In the genomic region with DNA sequence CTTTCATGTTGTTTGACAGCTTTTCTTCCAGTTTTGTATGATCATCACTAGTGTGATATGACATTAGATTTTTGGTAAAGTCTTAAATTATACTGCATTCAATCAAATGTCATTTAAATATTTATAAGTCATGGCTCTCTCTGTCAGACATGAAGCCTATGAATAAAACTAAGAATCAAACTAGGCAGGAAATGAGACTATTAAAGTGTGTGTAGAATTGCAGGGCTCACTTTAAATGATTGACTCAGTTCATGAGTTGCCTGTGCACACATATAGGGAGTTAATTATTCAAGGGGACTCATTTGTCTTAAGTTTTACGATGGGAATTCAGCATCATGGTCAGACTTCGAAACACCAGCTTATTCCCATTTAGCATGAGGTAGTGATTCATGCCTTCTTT, we compare ENCODE assay signal across 16 mouse cellular contexts.
DNase-seq lines count a peak whose midpoint lies in the region; ATAC-seq and TF ChIP-seq lines count a peak whose summit lies in the region.
"Had no signal": no experiment of that assay in that cellular context is flagged by ENCODE, and none has a peak within 500 bp of the region (broad histone marks: within the 10 kb centered on the region; RNA-seq: fewer than 3 reads in every experiment).

No protein-coding gene starts in this region.

- 86% methylated on average over 2 of the region's 2 CpGs for WGBS in forebrain, embryonic 14.5 days
- WGBS in forebrain, embryonic 12.5 days, result 96% methylated on average over 2 of the region's 2 CpGs
- WGBS in forebrain, embryonic 16.5 days, result 78% methylated on average over 2 of the region's 2 CpGs

- DNase-seq in forebrain, embryonic 14.5 days (ENCODE audit: low spot score), result peak; percentile 8
- DNase-seq in brain, embryonic 14.5 days (ENCODE audit: low read depth), result peak; percentile 12
- DNase-seq in gastrocnemius, postnatal 4 days (ENCODE audit: low spot score in 2 of 2), result no peak
- DNase-seq: adrenal gland, adult 2 months; adrenal gland, postnatal 10 days; adrenal gland, postnatal 25 days; cerebellum, adult 11-12 months; cerebellum, adult 2 months; cerebellum, adult 9-10 months; cerebellum, postnatal 10 days; cerebellum, postnatal 25 days had no signal

- no peaks in the 10 kb centered on the region for H3K4me1 ChIP-seq in forebrain, embryonic 14.5 days (ENCODE audit: control insufficient read depth, insufficient read depth, low read length)
- H3K4me1 ChIP-seq in forebrain, embryonic 12.5 days, result no peaks in the 10 kb centered on the region
- H3K4me1 ChIP-seq in forebrain, embryonic 16.5 days (replicated peaks; ENCODE audit: control insufficient read depth, insufficient read depth, low read length), result no peaks in the 10 kb centered on the region
- H3K4me1 ChIP-seq: embryonic facial prominence, embryonic 10.5 days; embryonic facial prominence, embryonic 12.5 days had no signal

- H3K9ac ChIP-seq in forebrain, embryonic 14.5 days (ENCODE audit: low read length), result no peak overlapping the region
- no peak overlapping the region for H3K9ac ChIP-seq in forebrain, embryonic 12.5 days
- H3K9ac ChIP-seq in forebrain, embryonic 16.5 days (replicated peaks; ENCODE audit: low read depth, low read length), result no peak overlapping the region
- H3K9ac ChIP-seq: embryonic facial prominence, embryonic 12.5 days had no signal

- TF ChIP-seq CTCF in brain, embryonic 14.5 days (IDR thresholded peaks at IDR 0.05; ENCODE audit: borderline replicate concordance, extremely low read depth, insufficient read depth, insufficient read length), result no peak

- no peaks in the 10 kb centered on the region for H3K36me3 ChIP-seq in forebrain, embryonic 14.5 days (ENCODE audit: control insufficient read depth, insufficient read depth, low read length)
- no peaks in the 10 kb centered on the region for H3K36me3 ChIP-seq in forebrain, embryonic 12.5 days (replicated peaks)
- H3K36me3 ChIP-seq in forebrain, embryonic 16.5 days (ENCODE audit: control insufficient read depth, insufficient read depth), result no peaks in the 10 kb centered on the region
- H3K36me3 ChIP-seq: embryonic facial prominence, embryonic 10.5 days; embryonic facial prominence, embryonic 12.5 days had no signal

- ATAC-seq in forebrain, embryonic 14.5 days, result no peak
- no peak for ATAC-seq in forebrain, embryonic 12.5 days (ENCODE audit: low FRiP score)
- peak; percentile 49; the same call in 1 of the 2 replicates for ATAC-seq in forebrain, embryonic 16.5 days
- ATAC-seq in granulocyte monocyte progenitor cell, adult 5-6 weeks (replicated peaks; ENCODE audit: poor library complexity, severe bottlenecking), result no peak

- no peaks in the 10 kb centered on the region for H3K27me3 ChIP-seq in forebrain, embryonic 14.5 days (replicated peaks; ENCODE audit: control insufficient read depth, insufficient read depth, low read length)
- no peaks in the 10 kb centered on the region for H3K27me3 ChIP-seq in forebrain, embryonic 12.5 days
- H3K27me3 ChIP-seq in forebrain, embryonic 16.5 days (replicated peaks; ENCODE audit: control insufficient read depth, insufficient read depth, low read length), result no peaks in the 10 kb centered on the region
- H3K27me3 ChIP-seq: embryonic facial prominence, embryonic 12.5 days had no signal

- no peak for TF ChIP-seq POLR2A in brain, embryonic 14.5 days (IDR thresholded peaks at IDR 0.05; ENCODE audit: borderline replicate concordance, extremely low read depth, insufficient read depth, insufficient read length, poor library complexity, severe bottlenecking)

- no peak overlapping the region for H3K4me2 ChIP-seq in forebrain, embryonic 14.5 days (ENCODE audit: low read length)
- H3K4me2 ChIP-seq in forebrain, embryonic 12.5 days, result no peak overlapping the region
- no peak overlapping the region for H3K4me2 ChIP-seq in forebrain, embryonic 16.5 days (ENCODE audit: low read length)
- H3K4me2 ChIP-seq: embryonic facial prominence, embryonic 12.5 days had no signal

- H3K9me3 ChIP-seq in forebrain, embryonic 14.5 days (replicated peaks; ENCODE audit: control insufficient read depth, low read length), result no peaks in the 10 kb centered on the region
- no peaks in the 10 kb centered on the region for H3K9me3 ChIP-seq in forebrain, embryonic 12.5 days
- no peaks in the 10 kb centered on the region for H3K9me3 ChIP-seq in forebrain, embryonic 16.5 days (ENCODE audit: control insufficient read depth, low read length)
- H3K9me3 ChIP-seq: embryonic facial prominence, embryonic 10.5 days; embryonic facial prominence, embryonic 12.5 days had no signal

- no peak overlapping the region for H3K27ac ChIP-seq in forebrain, embryonic 14.5 days (ENCODE audit: low read depth, low read length)
- H3K27ac ChIP-seq in forebrain, embryonic 12.5 days, result no peak overlapping the region
- no peak overlapping the region for H3K27ac ChIP-seq in forebrain, embryonic 16.5 days (ENCODE audit: low read length)
- H3K27ac ChIP-seq: embryonic facial prominence, embryonic 10.5 days; embryonic facial prominence, embryonic 12.5 days had no signal

- no peak overlapping the region for H3K4me3 ChIP-seq in forebrain, embryonic 14.5 days (ENCODE audit: low read depth, low read length)
- no peak overlapping the region for H3K4me3 ChIP-seq in forebrain, embryonic 12.5 days (replicated peaks)
- H3K4me3 ChIP-seq in forebrain, embryonic 16.5 days (replicated peaks; ENCODE audit: low read length), result no peak overlapping the region
- H3K4me3 ChIP-seq: embryonic facial prominence, embryonic 10.5 days; embryonic facial prominence, embryonic 12.5 days had no signal

Comparison
In these comparisons a context has a peak if more than half of its experiments do, and no peak if none do; other contexts are left out.
1. DNase-seq: peak in forebrain, embryonic 14.5 days (single experiment) and brain, embryonic 14.5 days (single experiment); none in gastrocnemius, postnatal 4 days (0 of 2).